Mouse (Mus musculus): ENCODE measurements around the gene Ndufaf7.
A peak's percentile ranks its signal among the peaks of the same experiment; 100 is the strongest.

Gene Ndufaf7

DNA sequence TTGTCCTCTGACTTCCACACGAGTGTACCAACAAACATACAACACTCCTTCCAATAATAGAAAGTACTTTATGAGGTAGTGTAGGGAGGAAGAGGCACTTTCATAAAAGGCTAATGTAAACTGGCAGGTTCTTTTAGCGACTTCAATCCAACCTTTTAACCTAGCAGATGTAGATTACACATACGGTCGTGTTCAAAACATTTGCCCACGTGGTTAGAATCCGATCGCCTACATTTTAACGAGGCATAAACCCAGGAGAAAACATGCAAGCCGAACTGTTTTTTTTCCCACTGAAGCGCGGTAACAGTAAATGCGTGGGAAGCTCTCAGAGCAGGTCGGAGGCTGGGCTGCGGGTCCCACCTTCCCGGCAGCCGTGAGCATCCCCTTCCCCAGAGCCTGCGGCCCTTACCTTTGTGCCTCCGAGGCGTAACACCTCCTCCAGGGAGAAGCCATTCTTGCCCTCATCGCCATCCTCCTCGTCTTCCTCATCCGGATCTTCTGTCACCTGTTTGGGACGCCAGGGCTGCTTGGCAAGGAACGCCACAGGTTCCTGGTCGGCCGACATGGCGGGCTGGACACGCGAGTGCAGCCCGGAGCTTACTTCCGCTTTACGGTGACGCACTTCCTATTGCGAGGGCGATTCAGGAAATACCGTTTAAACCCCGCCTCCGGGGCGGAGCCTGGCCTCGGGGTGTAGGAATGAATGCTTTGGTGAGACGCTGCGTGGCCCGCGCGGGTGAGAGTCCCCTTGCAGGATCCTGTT lies at the start of gene Ndufaf7, which contains the start of gene Cebpz:
TSS of gene Ndufaf7 (plus strand) at position 671 of the 763 bp plus-strand sequence.
TSS of gene Cebpz (minus strand) at position 601 of the 763 bp plus-strand sequence.
- DNase-seq = peak; percentile 97

DNA sequence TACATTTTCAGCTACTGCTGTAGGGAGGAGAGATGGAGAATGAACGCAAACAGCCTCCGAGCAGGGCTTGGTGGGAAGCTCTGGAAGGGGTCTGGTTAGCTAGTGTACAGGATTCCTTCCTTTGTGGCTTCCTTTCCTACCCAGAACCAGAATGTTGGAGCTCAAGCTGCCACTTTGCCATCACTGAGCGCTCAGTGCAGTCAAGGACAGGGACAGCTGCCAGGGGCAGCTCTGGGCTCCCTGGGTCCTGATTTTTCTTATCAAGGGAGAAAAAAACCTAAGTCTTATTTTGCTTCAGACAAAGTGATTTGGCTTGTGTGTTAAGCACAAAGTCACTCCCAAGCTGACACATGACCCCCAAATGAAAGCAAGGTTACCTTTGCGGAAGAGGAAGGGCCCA lies 48.4 kb upstream of the Ndufaf7 start:
- DNase-seq = no peak

DNA sequence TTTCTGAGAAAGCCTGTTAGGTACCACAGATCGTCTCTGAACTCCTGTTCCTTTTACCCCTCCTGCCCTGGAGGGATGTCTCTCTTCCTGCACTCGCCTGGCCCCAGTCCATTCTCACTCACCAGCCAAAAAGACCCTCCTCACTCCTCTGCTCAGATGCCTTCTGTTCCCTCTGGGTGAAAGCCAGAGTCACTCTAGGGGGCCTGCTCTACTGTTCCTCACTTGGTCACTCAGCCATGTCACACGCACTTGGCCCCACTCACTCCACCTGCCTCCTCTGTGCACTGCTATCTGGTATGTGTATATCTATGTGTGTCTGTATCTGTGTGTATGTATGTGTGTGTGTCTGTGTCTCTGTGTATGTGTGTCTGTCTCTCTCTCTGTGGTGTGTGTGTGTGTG lies 47.8 kb upstream of the Ndufaf7 start:
- DNase-seq = no peak

DNA sequence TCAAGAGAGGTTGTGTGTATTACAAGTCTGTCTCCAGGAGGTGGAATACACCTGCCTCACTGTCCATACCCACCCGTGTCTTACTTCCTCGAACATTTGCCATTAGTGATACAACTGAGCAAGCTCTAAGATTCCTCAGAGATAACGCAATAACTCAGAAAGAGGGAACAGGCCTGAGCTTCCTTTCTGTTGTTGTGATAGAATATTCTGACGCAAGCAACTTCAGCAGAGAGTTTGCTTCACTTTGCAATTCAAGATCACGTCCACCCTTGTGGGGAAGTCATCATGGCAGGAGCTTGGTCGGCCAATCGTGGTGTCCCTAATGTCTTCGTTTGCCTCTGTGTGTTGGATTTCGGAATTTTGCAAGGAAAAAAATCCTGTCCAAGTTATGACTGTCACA lies 45.9 kb upstream of the Ndufaf7 start:
- no peak for DNase-seq

DNA sequence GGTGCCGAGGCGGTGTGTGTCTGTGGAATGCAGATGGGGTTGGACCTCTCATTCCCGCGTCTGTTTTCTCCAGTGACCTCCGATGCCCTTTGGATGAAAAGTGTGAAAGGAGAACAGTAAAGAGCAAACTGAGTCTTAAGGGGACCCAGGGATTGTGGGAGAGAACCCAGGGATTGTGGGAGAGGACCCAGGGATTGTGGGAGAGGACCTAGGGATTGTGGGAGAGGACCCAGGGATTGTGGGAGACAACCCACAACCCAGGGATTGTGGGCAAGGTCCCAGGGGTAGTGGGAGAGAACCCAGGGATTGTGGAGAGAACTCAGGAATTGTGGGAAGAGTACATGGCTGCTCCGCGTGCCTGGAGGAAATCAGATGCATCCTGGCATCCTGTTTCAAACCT lies 41.9 kb upstream of the Ndufaf7 start:
- no peak for DNase-seq

DNA sequence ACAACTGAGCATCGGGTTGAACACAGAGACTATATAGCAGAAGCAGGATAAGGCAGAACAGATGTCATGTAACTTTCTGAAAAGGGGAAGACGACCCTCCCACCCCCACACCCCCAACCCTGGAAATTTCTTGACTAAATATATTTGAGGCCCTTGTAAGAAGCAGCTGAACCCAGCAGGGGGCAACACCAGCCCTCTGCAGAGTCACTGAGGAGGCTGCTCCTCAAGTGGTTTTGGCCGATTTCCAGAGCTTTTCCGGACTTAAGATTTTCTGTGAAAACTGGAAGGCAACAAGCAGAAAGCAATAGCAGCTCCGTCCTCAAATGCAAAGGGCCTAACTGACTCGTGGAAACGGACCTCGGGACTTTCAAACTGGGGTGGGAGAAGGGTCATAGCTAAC lies 41.5 kb upstream of the Ndufaf7 start:
- DNase-seq = no peak

DNA sequence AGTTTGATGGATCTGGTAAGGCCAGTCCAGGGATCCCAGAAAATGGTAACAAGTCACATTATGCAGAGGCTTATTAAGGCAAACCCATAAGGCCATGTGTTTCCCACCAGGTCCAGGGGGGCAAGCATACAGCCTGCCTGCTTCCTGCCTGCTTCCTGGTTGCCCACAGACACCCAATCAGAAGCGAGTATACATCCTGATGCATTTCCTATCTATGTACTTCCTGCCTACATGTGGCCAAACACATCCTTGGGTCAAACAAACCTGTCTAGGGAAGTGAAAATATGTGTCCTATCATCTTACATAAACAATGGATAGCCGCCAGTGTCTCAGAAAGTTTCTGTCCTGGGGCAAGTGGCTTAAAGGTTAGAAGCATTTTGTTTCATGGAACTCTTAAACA lies 33.8 kb upstream of the Ndufaf7 start:
- DNase-seq = no peak

DNA sequence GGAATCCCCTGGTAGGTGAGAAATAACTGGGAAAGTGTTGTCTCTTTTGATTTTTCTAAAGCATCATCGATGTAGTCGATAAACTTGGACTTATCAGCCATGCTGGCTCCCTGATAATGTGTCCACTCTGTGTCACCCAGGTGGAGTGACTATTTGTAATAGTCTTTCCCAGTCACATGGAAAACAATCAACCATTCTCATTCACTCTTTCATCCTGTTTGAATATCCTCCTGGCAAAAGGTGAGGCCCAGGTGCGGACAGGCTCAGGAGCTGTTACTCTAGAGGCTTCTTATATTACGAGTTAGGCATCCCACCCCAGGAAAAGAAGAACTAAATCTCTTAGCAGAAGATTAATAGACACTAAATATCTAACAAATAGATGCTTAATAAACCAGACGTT lies 30.0 kb upstream of the Ndufaf7 start, which contains the start of gene Sult6b1:
TSS of gene Sult6b1 (minus strand) at position 101 of the 400 bp plus-strand sequence.
- no peak for DNase-seq

DNA sequence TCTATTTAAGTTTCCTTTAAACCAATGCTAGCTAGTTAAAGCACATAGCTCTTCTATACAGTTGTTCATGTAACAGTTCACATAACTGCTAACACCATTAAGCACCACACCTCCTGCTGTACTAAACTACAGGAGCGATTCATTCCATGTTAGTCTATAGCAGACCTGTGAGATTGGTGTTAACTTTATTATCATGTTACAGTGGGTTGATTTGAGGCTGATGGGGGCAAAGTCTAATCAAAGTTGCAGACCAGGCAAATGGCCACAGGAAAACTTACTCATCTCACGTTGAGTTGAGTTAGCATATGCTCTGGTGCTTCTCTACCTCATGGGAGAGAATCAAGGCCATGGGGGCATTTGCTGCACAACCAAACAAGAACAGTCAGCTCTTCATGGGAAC lies 27.6 kb upstream of the Ndufaf7 start:
- DNase-seq = no peak

DNA sequence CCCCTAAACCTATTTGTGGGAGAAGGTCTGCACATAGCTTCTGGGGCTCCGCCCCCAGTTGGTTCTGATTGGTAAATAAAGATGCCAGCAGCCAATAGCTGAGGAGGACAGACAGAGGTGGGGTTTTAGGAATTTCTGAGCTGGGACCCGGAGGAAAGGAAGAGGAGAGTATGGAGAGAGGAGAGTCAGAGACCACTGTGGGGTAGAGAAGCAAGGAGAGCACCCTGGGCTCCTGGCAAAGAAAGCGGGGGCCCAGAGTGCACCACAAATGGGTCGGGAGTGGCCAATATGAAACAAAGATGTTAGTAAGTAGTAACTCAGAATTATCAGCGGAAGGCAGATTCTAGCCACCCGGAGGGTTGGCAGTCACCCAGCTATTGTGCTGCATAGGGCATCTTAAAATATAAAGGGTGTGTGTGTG lies 24.1 kb upstream of the Ndufaf7 start:
- DNase-seq = peak; percentile 25

DNA sequence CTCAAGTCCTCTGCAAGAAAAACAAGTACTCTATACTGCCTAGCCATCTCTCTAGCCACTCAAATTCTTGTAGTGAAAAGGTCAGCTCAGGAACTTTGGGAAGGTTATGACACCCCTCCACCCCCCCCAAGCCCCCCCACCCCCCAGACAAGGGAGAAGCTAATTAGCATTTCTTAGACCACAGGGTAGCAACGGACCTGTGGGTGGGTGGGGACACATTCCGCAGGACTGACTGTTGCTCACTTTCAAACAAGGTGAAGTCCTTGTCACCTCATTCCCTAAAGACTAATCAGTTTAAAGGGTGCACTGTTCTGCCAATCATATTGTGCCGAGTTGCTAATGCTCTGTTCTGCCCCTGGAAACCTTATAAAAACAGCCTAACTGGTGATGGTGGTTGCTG lies 23.0 kb upstream of the Ndufaf7 start:
- DNase-seq = no peak

DNA sequence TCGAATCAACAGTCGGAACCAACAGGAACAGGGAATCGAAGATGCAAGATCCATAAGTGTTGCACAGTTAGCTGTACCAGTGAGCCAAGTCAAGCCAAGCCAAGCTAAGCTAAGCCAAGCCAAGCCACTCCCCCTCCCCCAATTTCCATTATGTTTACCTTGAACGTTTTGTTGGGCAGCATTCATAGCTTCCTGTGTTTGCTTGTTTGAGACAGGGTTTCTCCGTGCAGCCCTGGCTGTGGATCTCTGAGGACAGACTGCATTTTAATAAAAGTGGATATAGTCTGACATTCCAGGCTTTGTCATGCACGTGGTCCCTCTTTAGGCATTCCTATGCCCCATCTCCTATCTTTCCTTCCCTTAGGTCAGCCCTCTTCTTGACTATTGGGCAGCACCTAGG lies 21.2 kb upstream of the Ndufaf7 start:
- no peak for DNase-seq

DNA sequence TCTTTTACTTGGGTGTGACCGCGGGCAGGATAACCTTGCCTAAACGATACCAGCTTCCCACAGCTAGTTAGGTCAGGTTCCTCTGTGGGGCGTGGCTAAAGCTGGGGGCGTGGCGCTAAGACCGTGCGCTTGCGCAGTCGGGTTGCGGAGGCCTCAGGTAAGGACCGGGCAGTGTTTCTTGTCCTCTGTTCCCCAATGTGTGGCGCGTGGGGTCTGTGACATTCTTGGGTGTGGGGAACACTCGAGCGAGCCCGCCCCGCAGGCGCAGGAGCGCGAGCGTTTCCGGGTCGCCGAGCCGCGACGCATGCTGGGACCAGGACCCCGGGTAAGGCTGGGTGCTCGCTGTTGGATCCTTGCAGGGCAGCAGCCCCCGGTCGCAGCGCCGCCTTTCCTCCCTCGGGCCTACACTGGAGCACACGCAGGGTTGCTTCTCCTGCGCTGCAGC lies 20.5 kb upstream of the Ndufaf7 start, which contains the start of gene Cebpzos:
TSS of gene Cebpzos (plus strand) at position 132 of the 445 bp plus-strand sequence.
- peak; percentile 93 for DNase-seq

DNA sequence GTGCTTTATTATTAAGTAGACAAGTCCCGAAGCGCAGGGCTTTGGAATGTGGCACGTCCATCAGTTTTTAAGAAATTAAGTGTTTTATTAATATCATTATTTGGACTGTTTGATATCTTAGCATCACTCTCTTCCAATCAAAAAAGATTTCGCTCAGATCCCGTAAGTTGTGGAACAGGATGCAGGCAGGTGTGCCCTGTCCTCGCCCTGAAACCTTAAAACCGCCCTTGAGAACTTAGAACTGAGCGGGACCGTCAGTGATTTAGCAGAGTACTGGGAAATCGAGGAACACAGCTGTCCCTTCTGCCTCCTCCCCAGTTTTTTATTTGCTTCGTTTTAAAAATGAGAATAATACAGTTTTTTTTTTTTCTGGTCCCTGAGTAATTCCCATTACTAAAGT lies 20.0 kb upstream of the Ndufaf7 start:
- no peak for DNase-seq

DNA sequence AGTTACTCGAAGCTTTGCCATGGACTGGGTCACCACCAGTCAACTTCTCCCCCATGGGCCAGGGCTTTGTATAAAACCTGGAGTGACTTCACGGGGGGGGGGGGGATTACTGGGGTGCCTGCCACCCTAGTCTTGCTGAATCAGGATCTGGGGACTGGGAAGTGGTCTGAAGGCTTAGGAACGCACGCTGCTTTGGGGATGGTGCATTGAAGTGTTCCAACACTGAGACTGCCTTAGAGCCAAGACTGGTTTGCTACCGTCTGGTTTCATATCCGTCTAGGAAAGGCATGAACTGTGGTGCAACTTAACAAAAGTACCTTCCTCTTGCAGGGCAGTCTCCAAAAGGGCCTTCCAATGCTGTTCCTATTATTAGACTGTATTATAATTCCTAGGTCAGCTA lies 19.2 kb upstream of the Ndufaf7 start:
- no peak for DNase-seq

DNA sequence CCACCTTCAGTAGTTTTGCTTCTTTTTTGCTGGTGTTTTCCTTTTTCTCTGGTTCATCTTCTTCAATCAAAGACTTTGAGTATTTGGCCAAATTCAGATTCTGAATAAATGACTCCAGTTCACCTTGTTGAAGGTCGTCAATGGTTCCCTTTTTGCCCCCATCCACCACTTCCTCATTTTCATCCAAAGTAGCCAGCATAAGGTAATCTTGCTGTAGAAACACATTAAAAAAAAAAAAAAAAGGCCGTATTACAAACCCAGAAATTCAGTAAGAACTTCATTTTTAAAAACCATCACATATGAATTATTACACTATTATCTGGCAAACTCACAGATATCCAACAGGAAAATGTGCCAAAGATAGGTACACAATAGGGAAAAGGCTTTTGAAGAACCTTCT lies 1.1 kb upstream of the Ndufaf7 start:
- DNase-seq = no peak

DNA sequence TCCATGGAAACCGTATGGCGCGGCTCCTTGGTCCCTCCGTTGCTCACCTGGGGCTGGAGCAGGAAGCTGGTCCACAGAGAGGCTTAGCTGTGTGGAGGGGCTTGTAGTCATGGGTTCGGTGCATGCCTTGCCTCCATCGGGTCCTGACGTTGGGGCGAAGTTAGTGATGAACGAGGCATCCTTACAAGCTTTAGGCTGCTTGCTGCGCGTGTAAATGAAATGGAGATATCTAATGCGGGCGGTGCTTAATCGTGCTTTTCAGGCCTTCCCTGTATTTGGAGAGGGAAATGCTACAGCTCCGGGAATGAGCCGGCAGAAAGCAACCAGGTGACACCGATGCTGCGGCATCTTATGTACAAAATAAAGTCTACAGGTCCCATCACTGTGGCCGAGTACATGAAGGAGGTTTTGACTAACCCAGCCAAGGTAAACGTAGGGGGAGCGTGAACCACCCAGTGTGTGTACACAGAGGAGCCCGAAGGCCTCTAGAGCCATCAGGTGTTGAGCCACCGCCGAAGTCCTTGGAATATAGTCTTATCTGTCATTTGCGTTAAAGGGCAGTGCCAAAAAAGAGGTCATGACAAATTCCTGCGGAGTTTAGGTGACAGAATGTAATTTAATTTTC lies 405 bp downstream of the Ndufaf7 start:
- DNase-seq = no peak

DNA sequence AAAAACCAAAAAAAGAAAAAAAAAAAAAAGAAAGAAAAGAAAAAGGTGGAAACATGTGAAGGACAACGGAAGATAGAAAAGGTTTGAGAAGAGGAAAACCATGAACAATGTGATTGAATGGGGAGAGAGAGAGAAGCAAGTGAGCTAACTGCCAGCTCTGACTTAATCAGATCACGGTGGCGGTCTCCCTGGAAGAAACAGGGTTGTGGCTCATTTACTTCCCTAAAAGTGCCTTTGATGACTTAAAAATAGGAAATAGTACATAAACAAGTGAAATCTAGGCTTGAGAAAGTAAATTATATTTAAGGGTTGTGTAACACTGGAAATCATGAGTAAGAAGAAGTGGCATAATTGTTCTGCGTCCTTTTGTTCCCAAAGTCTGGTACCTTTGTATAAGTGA lies 2.0 kb downstream of the Ndufaf7 start:
- DNase-seq = no peak

DNA sequence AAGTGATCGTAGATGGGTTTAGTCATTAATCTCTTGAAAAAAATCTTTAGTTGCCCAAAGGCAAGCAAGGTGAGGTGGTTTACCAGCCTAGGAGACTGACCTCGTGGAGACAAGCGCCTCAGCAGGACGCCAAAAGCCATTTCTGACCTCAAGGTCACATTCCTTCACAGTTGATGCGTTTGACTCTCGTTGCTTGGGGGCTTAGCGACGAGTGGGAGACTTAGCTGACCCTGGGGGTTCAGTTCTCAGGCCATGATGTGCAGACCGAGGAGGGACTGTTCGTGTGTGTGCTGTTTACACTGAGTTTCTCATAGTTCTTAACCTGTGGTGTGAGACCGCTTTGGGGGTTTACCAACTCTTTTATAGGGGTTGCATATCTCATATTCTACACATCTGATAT lies 5.6 kb downstream of the Ndufaf7 start:
- no peak for DNase-seq

DNA sequence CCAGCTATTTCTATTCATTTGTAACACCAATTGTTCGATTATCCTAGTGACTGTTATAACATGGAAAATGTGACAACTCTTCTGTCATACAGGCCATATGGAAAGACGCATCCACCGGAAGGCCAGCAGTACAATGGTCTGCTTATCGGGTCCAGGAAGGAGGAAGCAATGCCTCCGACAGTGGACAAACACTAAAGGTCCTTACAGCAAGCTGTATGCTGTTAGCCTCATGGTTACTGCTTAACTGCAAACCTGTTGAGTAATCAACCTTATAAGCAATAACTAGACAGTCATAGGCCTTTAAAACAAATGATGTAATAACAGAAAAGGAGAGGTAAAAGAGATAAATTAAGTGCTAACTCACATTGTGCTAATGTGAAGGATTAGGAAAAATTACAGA lies 14.3 kb downstream of the Ndufaf7 start:
- DNase-seq = no peak

DNA sequence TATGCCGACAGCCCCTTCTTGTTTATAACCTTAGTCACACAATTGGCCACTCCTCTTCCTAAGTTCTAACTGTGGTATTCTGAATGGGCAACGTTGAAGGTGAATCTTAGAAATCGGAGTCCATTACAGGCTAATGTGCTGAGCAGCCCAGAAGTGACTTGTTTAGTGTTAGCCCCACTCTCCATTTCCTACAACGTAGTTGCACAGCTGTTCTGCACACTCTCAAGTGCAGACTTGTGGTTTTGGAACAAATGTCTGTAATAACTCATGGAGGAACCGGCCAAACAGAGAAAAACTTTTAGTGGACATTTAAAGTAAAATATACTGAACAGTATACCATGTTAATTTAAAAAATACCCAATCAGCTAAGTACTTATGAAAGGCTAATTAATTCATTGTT lies 15.1 kb downstream of the Ndufaf7 start:
- no peak for DNase-seq

DNA sequence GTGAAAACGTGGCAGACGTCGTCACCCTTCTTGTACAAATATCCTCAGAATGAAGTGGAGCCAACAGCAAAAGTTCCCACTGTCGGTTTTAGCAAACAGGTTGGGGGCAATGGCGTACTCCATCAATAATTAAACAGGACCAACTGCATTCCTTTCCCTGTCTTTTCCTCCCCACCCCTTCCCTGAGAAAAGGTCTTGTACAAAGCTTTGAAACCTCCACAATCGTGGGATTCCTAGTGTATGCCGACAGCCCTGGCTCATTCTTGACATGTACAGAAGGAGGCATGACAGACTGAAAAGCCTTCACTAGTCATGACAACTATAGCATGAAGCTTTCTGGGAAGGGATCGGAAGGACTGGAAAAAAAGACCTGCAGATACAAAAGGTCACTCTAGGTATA lies 16.3 kb downstream of the Ndufaf7 start:
- DNase-seq = no peak

DNA sequence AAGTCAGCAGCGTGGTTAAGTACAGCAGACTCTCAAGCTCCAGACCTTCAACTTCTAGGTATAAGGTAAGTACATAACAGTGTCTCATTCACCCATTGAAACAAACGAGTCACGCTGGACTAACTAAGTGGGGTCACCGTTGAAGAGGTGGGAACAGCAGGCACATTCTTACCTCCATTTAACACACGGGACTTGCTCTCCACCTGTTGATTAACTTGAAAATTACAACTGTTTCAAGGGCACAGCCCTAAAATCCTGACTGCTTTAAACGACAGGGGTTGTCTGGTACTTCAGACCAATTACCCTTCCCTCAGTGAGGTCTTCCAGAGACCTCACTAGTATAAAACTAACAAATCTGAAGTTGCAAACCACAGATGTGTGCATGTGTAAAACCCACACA lies 22.5 kb downstream of the Ndufaf7 start:
- DNase-seq = no peak

DNA sequence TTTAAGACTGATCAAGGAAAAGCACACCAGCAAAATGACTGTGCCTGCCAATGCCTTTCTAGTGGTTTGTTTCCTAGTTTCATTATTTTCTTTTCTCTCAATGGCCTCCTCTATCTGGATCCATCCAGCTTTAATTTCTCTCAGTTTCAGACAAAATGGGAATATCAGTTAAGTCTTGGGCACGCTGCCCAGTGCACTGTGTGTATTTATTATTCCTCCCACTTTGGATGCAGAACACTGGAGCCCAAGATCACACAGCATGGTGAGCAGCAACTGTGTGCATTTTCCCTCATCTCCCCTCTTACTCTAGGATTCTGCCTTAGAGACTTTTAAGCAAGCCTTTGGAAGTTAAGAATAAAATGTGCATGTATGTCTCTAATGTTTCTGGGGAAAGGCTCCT lies 27.5 kb downstream of the Ndufaf7 start:
- DNase-seq = no peak

Data from cerebellum, adult 8-10 months (tissue).